Mouse (Mus musculus) myocyte (in vitro differentiated cells): ENCODE data around the gene Chn2.

Experiments used
- E2F4 ChIP-seq: IDR thresholded peaks from one replicate; pipeline ENCODE4 v1.6.1; 2011; ENCODE audit warnings: mild to moderate bottlenecking, control low read depth, moderate library complexity; ENCODE audit not compliant: insufficient read depth
- MAX ChIP-seq: IDR thresholded peaks from one replicate; pipeline ENCODE4 v1.6.1; 2011; ENCODE audit warnings: low read depth, mild to moderate bottlenecking, control low read depth
- MYOD1 ChIP-seq, 3 experiments: IDR thresholded peaks; one replicate each; pipeline ENCODE4 v1.6.1; 2011; ENCODE audit warnings: control low read depth in 2 of 3, low read depth in 2 of 3, mild to moderate bottlenecking in 2 of 3, moderate library complexity in 1 of 3; ENCODE audit not compliant: insufficient read length in 2 of 3, control insufficient read depth in 1 of 3
- POLR2A ChIP-seq: IDR thresholded peaks from one replicate; pipeline ENCODE4 v1.6.1; 2011; ENCODE audit warnings: low read depth, mild to moderate bottlenecking, control low read depth, moderate library complexity; ENCODE audit not compliant: insufficient read length
- POLR2AphosphoS2 ChIP-seq: IDR thresholded peaks from one replicate; pipeline ENCODE4 v1.6.1; 2011; ENCODE audit warnings: low read depth, control low read depth; ENCODE audit not compliant: insufficient read length
- TCF12 ChIP-seq: IDR thresholded peaks from one replicate; pipeline ENCODE4 v1.6.1; 2011; ENCODE audit warnings: mild to moderate bottlenecking, control low read depth; ENCODE audit not compliant: poor library complexity, insufficient read depth, severe bottlenecking
- USF1 ChIP-seq: IDR thresholded peaks from one replicate; pipeline ENCODE4 v1.6.1; 2011; ENCODE audit warnings: low read depth, mild to moderate bottlenecking, control low read depth, moderate library complexity

DNA sequence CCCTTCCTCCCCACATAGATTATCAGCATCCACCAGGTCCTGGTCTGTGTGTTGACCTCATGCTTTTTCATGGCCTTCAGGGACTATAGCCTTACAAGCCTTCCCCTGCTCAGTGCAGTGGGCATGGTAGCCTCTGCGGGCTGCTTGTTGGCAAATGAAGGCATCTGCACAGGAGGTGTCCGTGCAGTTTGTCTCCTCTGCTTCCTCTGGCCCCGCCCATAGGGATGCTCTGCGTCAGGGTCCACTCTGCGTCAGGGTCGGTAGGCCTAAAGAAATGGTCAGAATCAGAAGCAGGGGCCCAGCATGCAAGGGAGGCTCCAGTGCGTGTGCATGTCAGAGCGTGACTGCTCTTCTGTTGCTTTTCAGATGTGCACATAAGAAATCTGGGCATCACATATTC is 169.4 kb downstream of the Chn2 start:
- TF ChIP-seq POLR2AphosphoS2, result no peak
- TF ChIP-seq MAX, result no peak
- TF ChIP-seq USF1, result no peak
- no peak for TF ChIP-seq MYOD1 (IDR thresholded peaks at IDR 0.05; ENCODE audit: control insufficient read depth in 1 of 3, insufficient read length in 2 of 3, low read depth in 2 of 3)
- no peak for TF ChIP-seq POLR2A
- TF ChIP-seq E2F4, result no peak
- no peak for TF ChIP-seq TCF12
